Mouse (Mus musculus) ovary, adult 10 weeks (tissue): ENCODE measurements around the gene Brd9. TPM values are rescaled to one million over a fixed set of nuclear protein-coding genes. Genes with fewer than 3 reads are reported as not detected.

Experiments used
- polyA plus RNA-seq: library from polyadenylated mRNA; stranded (reverse); fragments of 350-450 nt; fragmentation: Illumina TruSeq; extraction: RNeasy Lipid Tissue Mini Kit (QIAGEN cat#74804); gene quantifications from one replicate; pipeline ENCODE4 v1.2.3, GENCODE M21; 2014

The Brd9 gene
- 36.2 TPM for polyA plus RNA-seq

DNA sequence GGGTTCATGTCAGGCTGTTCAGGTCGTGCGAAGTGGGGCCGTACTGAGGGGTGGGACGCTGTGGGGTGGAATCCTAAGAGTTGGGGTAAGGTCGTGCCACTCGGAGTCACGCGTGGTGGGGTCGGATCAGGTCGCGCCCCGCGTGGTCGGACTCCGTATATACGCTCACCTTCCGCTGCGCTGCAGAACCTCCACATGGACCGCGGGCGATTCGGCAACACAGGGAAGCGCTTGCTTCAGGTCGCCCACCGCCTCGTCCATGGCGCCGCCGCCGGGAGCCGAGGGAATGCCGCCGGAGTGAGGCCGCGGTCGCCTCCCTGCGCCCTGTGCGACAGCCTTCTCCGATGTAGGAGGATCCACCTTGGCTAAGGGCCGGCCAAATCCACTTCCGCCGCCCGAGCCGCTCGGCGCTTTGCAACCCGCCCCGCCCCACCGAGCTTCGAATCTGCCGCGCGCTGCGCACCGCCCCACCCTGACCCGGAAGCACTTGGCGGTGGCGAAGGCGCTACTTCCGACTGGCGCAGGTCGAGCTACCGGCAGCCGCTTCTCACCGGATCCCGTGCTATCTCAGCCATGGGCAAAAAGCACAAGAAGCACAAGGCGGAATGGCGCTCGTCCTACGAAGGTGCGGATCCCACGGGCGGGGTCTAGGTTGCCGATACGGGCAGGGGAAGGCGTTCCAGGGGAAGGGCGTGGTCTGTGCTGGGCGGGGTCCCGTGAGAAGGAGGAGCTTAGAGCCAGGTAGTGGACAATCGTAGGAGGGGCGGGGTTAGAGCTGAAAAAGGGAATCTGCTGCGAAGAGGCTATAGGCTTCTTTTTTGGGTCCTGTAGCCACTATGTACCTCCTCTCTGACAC is at the start of gene Brd9, which contains the start of gene Trip13:
Brd9 (plus strand) TSS at position 491 of the 856 bp plus-strand sequence.
Trip13 (minus strand) TSS at position 464 of the 856 bp plus-strand sequence.

GRCm38 (mm10) chr13:73963551-73963950 is 25.9 kb downstream of the Brd9 start, which contains the start of gene Zdhhc11:
Gene Zdhhc11, plus strand, starts transcription at chr13:73963851.

GRCm38 (mm10) chr13:74008948-74009718 is 71.5 kb downstream of the Brd9 start, which contains the start of gene Tppp:
Gene Tppp, plus strand, starts transcription at chr13:74009407.

Other genes with a start within 250 kb of the Brd9 start
- not detected for gene Slc6a19, start 232.9 kb upstream of the Brd9 start, polyA plus RNA-seq
- 10.7 TPM for gene Slc12a7, start 204.7 kb upstream of the Brd9 start, polyA plus RNA-seq
- gene Nkd2, start 90.2 kb upstream of the Brd9 start, polyA plus RNA-seq: 3.5 TPM
- 32.4 TPM for gene Trip13, start within 50 bp of the Brd9 start, polyA plus RNA-seq
- gene Zdhhc11, start 26.0 kb downstream of the Brd9 start, polyA plus RNA-seq: not detected
- 6.2 TPM for gene Tppp, start 71.6 kb downstream of the Brd9 start, polyA plus RNA-seq
- 10.5 TPM for gene Cep72, start 124.5 kb downstream of the Brd9 start, polyA plus RNA-seq
- gene Slc9a3, start 183.6 kb downstream of the Brd9 start, polyA plus RNA-seq: 3.8 TPM